Mouse (Mus musculus) ES-CJ7 (cell line): ENCODE measurements at regions not wholly inside any gene's neighbourhood (a gene's known extent, or its start where the extent isn't known, plus 50 kb on each side); places are given as distances from the start of the nearest gene placed in this dataset.

Experiments
- DNase-seq: peaks from one replicate; pipeline ENCODE4 v3.0.0; 2011; ENCODE audit warnings: low read depth, low spot score

DNA sequence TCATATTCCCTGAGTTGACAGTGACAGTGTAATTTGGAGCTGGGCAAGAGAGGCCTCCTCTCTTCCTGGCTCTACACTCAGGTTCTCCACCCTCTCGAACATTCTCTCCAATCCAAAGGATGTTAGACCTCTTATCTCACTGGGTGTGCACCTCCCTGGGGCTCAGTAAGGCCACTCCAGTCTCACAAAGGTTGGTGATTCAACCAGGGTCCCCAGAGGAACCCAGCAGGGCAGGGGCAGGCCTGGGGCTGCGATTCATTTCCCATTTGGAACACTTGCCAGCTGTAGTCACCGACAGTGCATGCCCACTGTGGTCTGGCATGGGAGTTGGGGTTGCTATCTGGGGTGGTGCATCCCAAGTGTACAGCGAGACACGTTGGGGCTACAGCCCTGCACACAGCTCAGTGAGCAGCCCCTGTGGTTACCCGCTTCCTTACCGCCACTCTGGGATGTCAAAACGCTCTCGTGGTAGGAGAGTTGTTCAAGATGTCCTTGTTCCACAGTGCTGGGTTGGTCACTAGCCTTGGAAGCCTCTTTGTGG, 94.7 kb upstream of the 1600014C23Rik start:
- no peak for DNase-seq

- DNase-seq: no peak
Observed at GRCm38 (mm10) chr17:45824977-45825376, 91.3 kb upstream of the 1600014C23Rik start.

GRCm38 (mm10) chr17:45823501-45823900, 89.9 kb upstream of the 1600014C23Rik start:
- peak; percentile 96 for DNase-seq

GRCm38 (mm10) chr17:45822427-45822826, 88.8 kb upstream of the 1600014C23Rik start:
- no peak for DNase-seq

GRCm38 (mm10) chr17:45821356-45821755, 87.7 kb upstream of the 1600014C23Rik start:
- DNase-seq: peak; percentile 60

- DNase-seq: no peak
Observed at GRCm38 (mm10) chr17:45819143-45819542, 85.5 kb upstream of the 1600014C23Rik start.

DNA sequence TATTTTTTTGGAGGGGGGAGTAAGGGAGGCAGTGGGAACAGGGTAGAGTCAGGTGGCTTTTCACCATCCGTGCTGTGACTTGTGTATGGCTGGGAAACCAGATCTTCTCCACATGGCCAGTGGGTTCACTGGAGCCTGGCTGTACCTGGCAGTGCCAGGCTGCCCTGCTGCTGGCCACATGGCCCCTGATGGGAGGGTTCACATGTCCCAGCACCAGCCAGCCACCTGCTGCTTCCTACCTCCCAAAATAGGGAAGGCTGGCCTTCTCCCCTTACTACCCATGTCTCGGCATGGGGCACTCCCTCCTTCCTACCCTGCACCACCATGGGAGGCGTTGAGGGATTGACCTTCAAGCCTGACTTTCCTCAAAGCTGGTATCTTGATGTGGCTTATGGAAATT, 82.9 kb upstream of the 1600014C23Rik start:
- DNase-seq: no peak

GRCm38 (mm10) chr17:45815833-45816232, 82.2 kb upstream of the 1600014C23Rik start:
- no peak for DNase-seq

DNA sequence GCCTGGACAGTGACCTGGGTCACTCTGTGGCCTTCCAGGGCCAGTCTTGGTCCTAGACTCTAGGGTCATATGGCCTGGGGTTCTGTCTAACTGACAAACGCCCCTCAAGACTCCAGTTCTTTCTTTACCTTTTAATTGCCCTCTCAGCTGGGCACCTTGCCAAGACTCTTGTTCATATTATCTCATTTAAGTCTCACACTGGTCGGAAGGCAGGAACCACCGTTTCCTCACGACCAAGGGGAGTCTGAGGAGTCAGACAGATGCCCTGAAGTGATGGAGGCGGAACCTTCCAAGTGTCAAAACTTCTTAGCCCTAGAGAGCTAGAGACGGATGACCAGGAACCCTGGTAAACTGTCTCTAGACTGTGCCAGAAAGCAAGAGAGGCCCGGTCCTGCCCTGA, 81.7 kb upstream of the 1600014C23Rik start:
- DNase-seq: no peak

DNA sequence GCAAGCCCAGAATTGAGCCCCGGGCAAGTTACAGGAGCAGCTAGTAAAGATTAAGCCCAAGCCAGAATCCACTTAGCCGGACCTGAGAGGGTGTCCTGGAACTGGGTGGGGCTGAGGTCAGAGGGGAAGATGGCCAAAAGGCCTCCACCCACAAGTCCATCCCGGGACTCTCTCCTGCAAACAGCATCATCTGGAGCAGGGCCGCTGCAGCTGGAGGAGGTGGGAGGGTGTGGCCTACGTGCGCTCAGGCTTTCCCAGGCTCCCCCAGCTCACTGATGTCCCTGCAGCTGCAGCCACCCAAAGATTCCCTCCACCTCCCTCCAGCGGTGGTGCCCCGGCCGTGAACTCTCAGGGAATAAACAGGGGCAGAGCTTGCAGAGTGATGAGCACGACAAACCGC, 80.9 kb upstream of the 1600014C23Rik start:
- peak; percentile 25 for DNase-seq

DNA sequence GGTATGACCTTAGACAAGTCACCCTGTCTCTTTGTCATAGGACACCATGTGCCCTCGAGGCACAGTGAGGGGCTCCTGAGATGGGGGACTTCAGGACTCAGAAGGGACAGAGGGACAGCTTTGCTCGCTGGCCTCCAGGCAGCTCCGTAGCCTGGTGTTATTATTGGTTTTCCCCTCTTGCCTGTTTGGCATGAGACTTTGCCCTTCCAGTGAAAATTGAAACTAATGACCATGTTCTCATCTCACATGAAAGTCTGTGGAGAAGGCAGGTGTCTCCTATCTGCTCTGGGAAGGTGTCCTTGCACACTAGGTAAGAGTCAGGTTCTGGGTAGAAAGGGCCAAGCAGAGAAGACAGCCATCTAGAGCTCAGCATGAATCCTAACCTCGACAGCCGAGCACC, 80.3 kb upstream of the 1600014C23Rik start:
- DNase-seq: no peak

DNA sequence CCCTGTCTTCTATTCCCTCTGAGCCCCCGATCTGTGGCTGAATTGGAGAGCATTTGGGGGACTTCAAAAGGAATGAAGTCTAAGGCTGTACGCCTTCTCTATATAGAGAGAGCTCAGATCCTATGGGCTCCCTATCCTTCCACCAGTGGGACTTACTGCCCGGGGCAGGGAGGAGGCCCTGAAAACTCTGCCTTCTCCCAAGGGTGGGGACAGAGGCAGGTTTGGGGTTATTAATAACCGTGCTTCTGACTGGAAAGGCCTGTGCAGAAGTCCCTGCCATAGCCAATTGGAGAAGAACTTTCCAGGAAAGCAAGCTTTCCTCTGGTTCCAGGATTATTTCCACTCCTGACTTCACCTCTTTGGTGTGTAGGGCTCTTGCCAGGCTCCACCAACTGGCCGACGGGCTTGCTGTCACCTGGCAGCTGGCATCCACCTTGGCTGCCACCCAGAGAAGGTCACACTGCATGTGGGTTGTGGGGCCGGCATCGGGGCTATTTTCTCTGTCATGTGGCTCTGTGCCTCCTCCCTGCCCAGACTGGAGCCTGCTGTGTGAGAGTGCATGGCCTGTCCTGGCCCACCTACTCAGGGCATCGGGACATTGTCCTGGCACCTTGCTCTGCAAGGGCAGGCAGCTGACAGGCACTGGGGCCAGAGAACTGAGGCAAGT, 78.8 kb upstream of the 1600014C23Rik start:
- no peak for DNase-seq

- DNase-seq: no peak
Observed at GRCm38 (mm10) chr17:45811632-45812221, 78.1 kb upstream of the 1600014C23Rik start.

DNA sequence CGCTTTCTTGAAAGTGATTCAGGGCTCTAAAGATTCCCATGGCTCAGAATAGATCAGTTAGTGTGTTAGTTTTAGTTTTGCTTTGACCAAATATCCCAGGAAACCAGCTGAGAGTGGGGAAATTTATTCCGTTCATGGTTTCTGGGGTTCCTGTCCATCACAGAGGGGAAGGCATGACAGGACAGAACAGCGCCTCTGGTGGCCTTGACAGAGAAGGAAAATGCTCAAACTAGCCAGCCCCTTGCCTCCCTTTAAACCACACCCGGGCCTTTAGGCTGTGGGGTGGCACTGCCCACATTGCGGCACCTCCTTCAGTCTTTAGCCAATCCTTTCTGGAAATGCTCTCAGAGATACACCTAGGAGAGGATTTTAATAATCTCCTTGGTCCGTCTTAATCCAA, 76.1 kb upstream of the 1600014C23Rik start:
- peak; percentile 42 for DNase-seq

DNA sequence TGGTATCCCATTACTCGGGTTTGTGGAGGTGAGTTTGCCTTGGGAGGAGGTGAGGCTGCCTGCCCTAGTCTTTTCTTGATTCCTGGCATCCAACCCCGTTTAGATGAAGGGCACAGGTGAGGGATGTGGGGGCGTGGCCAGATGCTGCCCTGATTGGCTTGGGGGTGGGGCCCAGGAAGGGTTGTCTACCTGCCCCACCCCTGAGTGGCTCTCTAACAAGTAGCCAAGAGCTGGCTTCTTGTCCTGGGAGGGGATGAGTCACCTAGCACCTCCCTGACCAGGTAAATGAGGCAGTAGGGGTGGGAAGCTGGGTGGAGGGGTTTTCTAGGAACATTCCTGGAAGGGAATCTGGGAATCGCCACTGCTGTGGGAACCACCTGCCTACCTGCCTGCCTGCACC, 74.7 kb upstream of the 1600014C23Rik start:
- no peak for DNase-seq

- DNase-seq: no peak
Observed at GRCm38 (mm10) chr17:45807452-45807851, 73.8 kb upstream of the 1600014C23Rik start.

DNA sequence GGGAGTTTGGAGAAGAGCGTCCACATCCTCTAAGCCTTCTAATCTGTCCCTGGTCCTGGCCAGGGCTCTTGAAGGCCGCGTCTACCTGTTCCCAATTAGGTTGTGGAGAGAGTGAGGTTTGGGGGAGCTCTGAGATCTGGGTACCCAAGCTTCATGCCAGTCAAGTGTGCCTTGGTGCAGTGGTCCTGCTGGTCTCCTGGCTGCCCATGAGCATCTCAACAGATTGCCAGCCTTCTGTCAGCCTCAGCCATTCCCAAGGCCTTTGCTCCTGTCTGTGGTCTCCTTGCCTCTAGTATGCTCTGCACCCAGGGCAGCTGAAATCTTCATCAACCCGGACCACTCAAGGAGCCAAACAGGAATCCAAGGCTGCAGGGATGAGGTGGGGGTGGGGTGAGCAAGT, 73.2 kb upstream of the 1600014C23Rik start:
- DNase-seq: no peak

DNA sequence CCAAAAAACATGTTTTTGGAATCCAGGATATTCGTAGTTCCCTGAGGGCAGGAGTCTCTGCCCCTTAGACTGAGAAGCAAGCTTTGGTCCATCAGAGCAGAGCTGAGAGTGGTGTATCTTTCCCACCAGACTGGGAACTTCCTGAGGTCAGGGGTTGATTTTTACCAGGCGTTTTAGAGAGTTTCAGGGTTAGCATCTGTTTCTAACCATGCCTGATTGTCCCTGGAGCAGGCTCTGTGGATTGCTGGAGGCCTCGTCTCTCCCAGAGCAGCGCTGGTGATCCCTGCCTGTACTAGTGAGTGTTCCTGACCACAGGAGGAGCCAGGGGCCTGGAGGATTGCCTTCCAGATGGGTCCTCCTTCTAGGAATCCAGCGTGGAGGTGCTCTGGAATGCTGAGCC, 72.8 kb upstream of the 1600014C23Rik start:
- no peak for DNase-seq

- DNase-seq: peak; percentile 38
Observed at GRCm38 (mm10) chr17:45805471-45806082, 71.9 kb upstream of the 1600014C23Rik start.

- no peak for DNase-seq
Observed at GRCm38 (mm10) chr17:45803331-45803730, 69.7 kb upstream of the 1600014C23Rik start.

GRCm38 (mm10) chr17:45802439-45802838, 68.8 kb upstream of the 1600014C23Rik start:
- no peak for DNase-seq

- no peak for DNase-seq
Observed at GRCm38 (mm10) chr17:45799725-45800124, 66.1 kb upstream of the 1600014C23Rik start.

DNA sequence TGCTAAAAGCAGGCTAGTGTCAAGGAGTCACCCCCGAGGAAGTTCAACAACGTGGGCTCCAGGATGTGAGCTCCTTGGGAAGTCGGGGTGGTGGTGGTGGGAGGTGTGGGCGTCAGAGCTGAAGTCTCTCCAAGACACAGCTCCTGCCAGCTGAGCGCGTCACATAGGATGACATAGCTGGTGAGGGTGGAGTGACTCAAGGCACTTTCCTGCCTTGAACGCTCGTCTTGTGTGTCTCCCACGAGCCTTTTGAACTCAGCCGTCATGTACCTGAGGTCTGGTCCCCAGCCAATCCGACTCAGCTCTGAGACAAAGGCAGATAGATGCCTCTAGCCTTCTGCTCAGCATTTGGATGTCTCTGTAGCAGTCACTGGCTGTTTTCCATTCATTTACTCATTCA, 65.4 kb upstream of the 1600014C23Rik start:
- DNase-seq: no peak
